Mouse (Mus musculus): ENCODE results near the gene Spata13.

- no peak for TF ChIP-seq POLR2A (IDR thresholded peaks at IDR 0.05; ENCODE audit: borderline replicate concordance, low read depth, low read length)
- no peak for TF ChIP-seq CTCF (IDR thresholded peaks at IDR 0.05; ENCODE audit: low read depth, low read length)
Observed at GRCm38 (mm10) chr14:60629887-60630460, 3.8 kb upstream of the Spata13 start.
